Mouse (Mus musculus) mouse trophoblast stem cell (cell line): Measurements from ENCODE around the gene Ttc24.

Experiments used
- in situ Hi-C, 2 experiments: fragments of 300-500 bp; cut with MseI, MboI; formaldehyde crosslinking; loops; 2 replicates in 1 of 2; 3 replicates in 1 of 2; pipeline ENCODE4 v1.15.1; 2025

Gene Ttc24

DNA sequence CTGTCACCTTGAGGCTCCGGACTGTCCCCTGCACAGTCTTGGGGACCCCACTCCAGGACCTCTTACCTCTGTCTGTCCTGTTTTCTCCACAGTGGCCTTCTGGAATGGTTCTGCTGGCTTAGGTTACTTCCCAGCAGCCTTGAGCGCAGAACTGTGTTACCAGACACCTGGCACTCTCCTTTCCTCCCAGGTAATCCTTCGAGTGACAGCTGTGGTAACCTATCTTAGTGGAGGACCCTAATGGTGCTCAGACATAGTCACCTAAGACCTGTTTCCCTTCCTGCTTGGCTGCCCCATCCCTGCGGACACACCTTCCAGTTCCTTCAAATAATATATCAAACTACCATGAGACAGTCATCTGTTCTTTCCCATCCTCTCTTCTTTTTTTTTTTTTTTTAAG, at the start of gene Ttc24:
TSS of gene Ttc24 (minus strand) at position 101 of the 400 bp plus-strand sequence.
- in situ Hi-C loops, result no loop called here

GRCm38 (mm10) chr3:88127636-88128035, 49.5 kb upstream of the Ttc24 start:
- in situ Hi-C loops, result no loop called here

DNA sequence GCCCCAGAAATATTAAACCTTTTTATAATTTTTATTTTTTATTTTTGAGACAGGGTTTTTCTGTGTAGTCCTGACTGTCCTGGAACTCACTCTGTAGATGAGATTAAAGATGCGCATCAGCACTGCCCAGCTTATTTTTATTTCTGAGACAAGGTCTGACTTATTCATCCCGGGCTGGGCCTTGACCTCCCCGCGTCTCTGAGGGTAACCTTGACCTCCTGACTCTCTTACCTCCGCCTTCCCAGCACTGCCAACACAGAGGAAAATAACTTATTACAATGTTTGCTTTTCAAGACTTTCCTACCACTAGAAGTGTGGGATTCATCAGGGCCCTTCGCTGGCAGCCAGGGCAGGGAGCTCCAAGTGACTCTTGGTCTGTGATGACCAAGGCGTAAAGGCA, 48.1 kb upstream of the Ttc24 start:
- in situ Hi-C loops, result no loop called here

- in situ Hi-C loops, result no loop called here
Measured at GRCm38 (mm10) chr3:88125195-88125594, 47.1 kb upstream of the Ttc24 start.

DNA sequence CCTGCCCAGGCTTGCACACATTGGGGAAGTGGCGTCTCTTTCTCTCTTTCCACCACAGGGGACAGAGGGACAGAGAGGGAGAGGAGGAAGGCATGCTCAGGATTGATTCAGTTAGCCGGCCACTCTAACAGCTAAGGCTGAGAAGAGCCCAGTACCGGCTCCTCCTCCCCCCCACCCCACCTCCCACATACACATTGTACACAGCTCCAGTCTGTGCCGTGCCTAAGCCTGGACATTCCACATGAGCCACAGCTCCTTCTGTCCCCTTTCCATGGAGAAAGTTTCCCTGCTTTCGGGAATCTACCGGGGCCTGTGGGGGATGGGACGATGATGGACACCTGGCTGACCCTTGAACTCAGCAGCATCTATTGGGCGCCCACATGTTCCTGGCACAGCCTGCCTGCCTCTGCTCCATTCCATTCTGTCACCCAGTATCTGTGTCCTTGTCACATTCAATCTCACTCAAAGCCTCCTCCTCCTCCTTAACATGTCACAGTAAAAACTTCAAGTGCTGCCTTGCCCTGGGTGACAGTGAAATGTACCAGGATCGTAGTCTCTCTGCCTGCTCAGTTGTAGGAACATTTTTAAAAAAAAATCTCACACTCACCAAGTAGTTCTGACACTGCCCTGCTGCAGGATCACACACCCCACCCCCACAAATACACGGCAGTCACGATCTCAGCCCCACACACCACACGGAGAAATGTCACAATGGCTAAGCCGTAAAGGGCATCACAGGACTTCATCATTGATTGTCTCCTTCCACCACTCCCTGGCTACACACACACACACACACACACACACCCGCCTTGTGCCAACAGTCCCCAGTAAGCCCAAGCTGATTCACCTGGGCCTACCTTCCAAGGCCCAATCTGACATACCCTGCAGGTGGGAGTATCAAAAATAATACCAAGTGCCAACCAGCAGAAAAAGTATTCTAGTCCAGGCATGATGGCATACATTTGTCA, 43.3 kb upstream of the Ttc24 start:
- in situ Hi-C loops, result no loop called here

GRCm38 (mm10) chr3:88120117-88120651, 42.1 kb upstream of the Ttc24 start:
- in situ Hi-C loops, result no loop called here

GRCm38 (mm10) chr3:88114396-88114795, 36.3 kb upstream of the Ttc24 start:
- in situ Hi-C loops, result no loop called here

DNA sequence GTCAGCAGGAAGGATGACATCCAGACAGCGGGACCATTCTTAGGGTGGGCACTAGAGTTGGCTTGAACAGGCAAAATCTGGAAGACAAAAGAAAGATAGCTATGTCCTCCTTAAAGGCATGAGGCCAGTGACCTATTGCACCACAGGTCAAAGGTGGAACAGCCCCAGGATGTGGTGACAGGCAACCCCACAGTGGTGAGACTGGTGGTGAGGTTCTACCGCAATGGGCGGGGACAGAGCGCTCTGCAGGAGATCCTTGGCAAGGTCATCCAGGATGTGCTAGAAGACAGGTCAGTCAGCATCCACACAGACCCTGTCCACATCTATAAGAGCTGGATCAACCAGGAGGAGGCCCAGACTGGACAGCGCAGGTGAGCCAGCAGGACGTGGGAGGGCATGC, 31.0 kb upstream of the Ttc24 start:
- in situ Hi-C loops, result no loop called here

- in situ Hi-C loops, result no loop called here
Measured at GRCm38 (mm10) chr3:88106126-88106525, 28.0 kb upstream of the Ttc24 start.

- in situ Hi-C loops, result no loop called here
Measured at GRCm38 (mm10) chr3:88102611-88103010, 24.5 kb upstream of the Ttc24 start.

GRCm38 (mm10) chr3:88102196-88102595, 24.1 kb upstream of the Ttc24 start:
- in situ Hi-C loops, result no loop called here

GRCm38 (mm10) chr3:88101736-88102135, 23.6 kb upstream of the Ttc24 start:
- in situ Hi-C loops, result no loop called here

GRCm38 (mm10) chr3:88100251-88100650, 22.1 kb upstream of the Ttc24 start:
- in situ Hi-C loops, result no loop called here

- in situ Hi-C loops, result no loop called here
Measured at GRCm38 (mm10) chr3:88097666-88098065, 19.6 kb upstream of the Ttc24 start.

DNA sequence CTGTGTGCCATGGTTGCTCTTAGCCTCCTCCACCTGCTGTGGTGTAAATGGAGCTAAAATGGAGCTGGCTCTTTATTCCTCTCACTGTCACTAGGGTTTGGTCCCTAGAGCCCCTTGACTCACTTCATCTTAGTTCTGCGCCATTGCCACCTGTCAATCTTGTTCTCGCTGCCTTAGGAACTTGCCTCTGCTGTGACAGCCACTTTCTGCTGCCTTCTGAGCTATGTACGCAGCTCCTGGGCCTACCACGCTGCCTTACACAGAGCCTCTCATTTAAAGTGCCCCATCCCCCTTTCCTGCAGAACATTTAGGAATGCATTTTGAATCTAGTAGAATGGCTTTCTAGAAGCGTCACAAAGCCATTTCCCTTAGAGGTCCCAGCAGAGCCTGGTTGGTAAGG, 16.0 kb upstream of the Ttc24 start:
- in situ Hi-C loops, result no loop called here

DNA sequence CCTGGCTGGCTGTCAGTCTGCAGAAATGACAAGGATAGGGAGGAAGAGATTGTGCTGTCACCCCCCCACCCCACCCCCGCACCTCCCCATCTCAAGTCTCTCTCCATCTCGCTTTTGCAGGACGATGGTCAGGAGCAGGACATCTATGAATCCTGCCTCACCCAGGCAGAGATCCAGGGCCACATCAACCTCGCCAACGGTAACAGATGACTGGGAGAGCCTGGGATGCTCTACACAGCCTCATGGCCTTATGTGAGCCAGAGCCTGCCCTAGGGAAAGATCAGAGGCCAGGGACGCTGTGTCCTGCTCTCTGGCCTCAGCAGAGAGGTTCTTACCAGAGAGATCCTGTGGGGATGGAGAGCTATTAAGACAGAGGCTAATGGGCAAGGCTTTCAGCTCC, 12.5 kb upstream of the Ttc24 start:
- in situ Hi-C loops, result no loop called here

GRCm38 (mm10) chr3:88090106-88090505, 12.0 kb upstream of the Ttc24 start:
- in situ Hi-C loops, result no loop called here

DNA sequence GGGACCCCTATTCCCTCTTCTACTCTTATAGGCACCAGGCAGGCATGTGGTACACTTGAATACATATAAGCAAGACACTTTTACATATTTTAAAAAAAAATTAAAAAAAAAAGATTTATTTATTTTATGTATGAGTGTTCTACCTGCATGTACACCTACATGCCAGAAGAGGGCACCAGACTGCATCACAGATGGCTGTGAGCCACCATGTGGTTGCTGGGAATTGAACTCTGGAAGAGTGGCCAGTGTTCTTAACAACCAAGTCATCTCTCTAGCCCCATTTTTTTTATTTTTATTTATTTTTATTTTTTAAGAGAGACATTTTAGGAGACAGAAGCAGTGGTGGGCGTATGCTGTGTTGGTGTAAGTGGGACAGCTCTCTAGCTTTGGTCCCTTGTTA, 9.6 kb upstream of the Ttc24 start:
- in situ Hi-C loops, result loop anchor here in 1 of 2 experiments (5.0 kb wide), 1 partner anchor 85 kb away; no protein-coding TSS in a partner anchor

DNA sequence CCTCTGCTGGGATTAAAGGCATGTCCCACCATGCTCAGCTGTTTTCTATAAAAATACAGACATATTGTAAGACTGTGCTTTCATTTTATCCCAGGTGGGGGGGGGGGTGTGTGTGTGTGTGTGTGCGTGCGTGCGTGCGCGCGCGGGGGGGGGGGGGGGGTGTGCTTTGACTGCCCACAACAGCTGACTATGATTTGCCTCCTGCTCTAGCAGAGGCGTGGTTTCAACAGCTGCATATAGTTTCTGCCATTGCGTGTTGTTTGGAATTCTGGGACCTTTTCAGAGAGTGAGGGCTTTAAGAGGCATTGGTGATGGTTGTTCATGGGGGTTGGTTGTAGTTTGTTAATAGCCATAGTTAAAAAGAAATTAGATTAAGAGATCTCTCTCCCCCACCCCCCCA, 7.4 kb upstream of the Ttc24 start:
- in situ Hi-C loops, result loop anchor here in 1 of 2 experiments (5.0 kb wide), 1 partner anchor 87 kb away; no protein-coding TSS in a partner anchor

- in situ Hi-C loops, result no loop called here
Measured at GRCm38 (mm10) chr3:88084001-88084400, 5.9 kb upstream of the Ttc24 start.

DNA sequence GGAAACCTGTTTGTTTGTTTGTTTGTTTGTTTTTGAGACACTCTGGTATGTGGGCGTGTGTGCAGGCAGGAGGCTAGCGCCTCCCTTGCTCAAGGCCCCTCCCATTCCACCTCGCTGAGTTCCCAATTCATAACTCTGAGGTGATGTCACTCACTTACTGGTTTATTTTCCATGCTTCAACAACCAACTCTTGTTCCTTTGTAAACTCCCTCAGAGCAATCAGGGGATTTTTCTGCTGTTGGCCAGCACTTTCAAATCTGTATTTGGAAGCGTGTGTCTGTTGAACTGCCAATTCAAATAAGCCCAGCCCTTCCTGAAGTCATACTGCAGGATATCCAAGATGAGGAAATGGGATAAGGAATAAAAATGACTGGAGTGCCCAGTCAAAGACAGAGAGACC, 4.6 kb upstream of the Ttc24 start:
- in situ Hi-C loops, result no loop called here

- in situ Hi-C loops, result no loop called here
Measured at GRCm38 (mm10) chr3:88082224-88082618, 4.1 kb upstream of the Ttc24 start.
